Mouse (Mus musculus) testis, adult 2 months (tissue): ENCODE results near the gene Pcdh9.

ENCODE experiments used
- CTCF ChIP-seq: fragments of 200-500 bp; IDR thresholded peaks from 2 replicates; pipeline ENCODE4 v1.5.1; 2012; ENCODE audit warnings: low read depth, mild to moderate bottlenecking, inconsistent platforms, low read length, moderate library complexity; ENCODE audit not compliant: control insufficient read depth, insufficient read depth, insufficient replicate concordance
- POLR2A ChIP-seq: fragments of 200-500 bp; IDR thresholded peaks from 2 replicates; pipeline ENCODE4 v1.6.1; 2012; ENCODE audit warnings: low read depth, mild to moderate bottlenecking, inconsistent platforms, low read length, moderate library complexity; ENCODE audit not compliant: control insufficient read depth

DNA sequence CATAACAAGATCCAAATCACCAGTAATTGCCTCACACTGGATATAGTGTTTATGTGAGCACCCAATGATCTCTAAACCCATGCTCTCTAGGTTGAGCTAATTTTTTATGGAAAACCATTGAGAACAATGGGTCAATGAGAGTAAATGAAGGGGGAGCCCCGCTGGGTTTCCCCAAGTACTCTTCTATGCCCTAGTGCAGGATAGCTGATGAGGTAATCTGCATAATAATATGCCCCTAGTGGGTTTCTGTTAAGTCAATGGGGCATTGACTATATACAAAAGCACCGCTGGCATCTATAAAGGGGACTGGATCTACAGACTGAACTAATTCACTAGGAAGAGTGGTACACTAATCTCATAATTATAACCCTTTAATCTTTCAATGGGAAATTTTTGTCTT is 807.3 kb downstream of the Pcdh9 start:
- TF ChIP-seq CTCF, result no peak
- TF ChIP-seq POLR2A, result no peak
